Mouse (Mus musculus): Measurements from ENCODE around the gene Aif1. TPM values are rescaled to one million over a fixed set of nuclear protein-coding genes. Genes with fewer than 3 reads are reported as not detected.

The Aif1 gene
- polyA plus RNA-seq, 1 experiment from 2014 or later: 7.3 TPM

DNA sequence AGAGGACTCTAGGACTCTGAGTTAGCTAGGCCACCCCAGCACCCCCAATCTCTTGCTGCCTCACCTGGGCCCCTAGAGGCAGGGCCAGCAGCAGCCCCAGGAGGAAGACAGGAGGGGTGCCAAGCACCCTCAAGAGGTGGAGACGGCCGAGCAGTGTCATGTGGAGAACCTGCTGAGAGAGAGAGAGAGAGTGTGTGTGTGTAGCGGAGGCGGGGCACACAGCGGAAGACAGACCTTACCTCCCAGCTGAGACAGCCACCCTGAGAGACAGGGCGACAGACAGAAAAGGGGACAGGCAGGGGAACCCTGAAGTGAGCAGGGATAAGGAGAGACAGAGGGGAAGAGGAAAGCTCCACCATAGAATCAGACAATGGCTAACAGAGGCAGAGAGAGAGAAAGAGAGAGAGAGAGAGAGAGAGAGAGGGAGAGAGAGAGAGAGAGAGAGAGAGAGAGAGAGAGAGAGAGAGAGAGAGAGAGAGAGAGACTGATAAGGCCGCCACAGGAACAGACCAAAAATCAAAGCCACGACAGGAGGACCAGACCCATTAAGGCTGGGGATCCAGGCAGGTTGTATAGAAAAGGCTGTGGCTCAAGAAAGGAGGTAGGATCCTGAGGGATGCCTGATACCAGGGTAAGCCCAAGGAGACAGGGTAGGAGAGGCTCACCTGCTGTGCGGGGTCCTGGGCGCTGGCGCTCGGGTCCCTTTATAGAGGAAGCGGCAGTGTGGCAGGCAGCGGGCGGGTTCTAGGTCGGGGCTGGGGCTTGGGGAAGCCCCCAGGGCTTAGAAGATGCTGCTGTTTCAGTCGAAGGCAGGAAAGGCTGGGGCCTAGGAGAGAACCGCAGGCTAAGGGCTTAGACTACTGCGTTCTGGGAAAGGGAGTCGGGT, 28.9 kb upstream of the Aif1 start, which contains the start of gene Lta:
TSS of gene Lta (minus strand) at position 858 of the 886 bp plus-strand sequence.
- no peaks in the 10 kb centered on the region for H3K9me3 ChIP-seq
- ATAC-seq (replicated peaks): no peak
- no peak within 1 kb of the TSS for H3K4me3 ChIP-seq
- WGBS: 31% methylated on average over 20 of the region's 20 CpGs
- no peak within 1 kb of the TSS for H3K9ac ChIP-seq
- no peaks in the 10 kb centered on the region for H3K4me1 ChIP-seq
- H3K4me2 ChIP-seq: no peak within 1 kb of the TSS
- H3K36me3 ChIP-seq (replicated peaks): no peaks in the 10 kb centered on the region
- H3K27ac ChIP-seq: no peak within 1 kb of the TSS
- H3K27me3 ChIP-seq (replicated peaks): peaks cover 4% of the 10 kb centered on the region; the same call in 1 of the 2 replicates

DNA sequence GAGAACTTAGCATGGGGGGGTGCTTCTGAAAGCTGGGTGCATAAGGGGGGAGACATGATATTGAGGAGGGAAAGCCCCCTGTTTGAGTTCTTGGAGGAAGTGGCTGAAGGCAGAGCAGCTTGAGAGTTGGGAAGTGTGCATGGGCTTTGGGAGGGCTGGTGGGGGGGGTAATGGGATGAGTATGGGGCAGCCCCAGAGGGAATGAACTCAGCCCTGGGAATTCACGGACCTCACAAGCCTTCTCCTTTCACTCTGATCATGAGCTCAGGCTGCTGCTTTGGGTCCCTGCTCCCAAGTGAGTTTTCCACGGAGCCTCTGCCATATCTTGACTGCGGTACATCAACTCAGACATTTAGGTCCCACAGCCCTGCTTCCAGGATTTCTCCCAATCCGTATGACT, 26.6 kb upstream of the Aif1 start:
- no peaks in the 10 kb centered on the region for H3K4me1 ChIP-seq

DNA sequence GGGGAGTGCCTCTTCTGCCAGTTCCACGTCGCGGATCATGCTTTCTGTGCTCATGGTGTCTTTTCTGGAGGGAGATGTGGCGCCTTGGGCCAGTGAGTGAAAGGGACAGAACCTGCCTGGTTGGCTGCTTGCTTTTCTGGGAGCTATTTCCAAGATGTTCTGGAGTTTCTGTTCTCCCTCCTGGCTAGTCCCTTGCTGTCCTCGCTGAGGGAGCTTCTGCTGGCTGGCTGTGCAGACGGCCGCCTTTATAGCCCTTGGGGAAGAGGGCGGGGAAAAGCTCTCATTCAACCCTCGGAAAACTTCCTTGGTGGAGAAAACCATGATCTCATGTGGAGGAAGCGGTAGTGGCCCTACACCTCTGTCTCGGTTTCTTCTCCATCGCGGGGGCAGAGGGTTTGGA, 25.9 kb upstream of the Aif1 start, which contains the start of gene Tnf:
TSS of gene Tnf (minus strand) at position 221 of the 400 bp plus-strand sequence.
- Histone ChIP-seq H3K9me3 (no peaks in the 10 kb centered on the region), H3K4me3 (no peak within 1 kb of the TSS), H3K4me1 (no peaks in the 10 kb centered on the region), H3K27ac (no peak within 1 kb of the TSS), H3K27me3 (replicated peaks) (peaks cover 9% of the 10 kb centered on the region), H3K36me3 (replicated peaks) (no peaks in the 10 kb centered on the region), H3K9ac (no peak within 1 kb of the TSS), H3K4me2 (no peak within 1 kb of the TSS)
- ATAC-seq (replicated peaks): no peak
- 54% methylated on average over 13 of the region's 13 CpGs for WGBS

More for the DNA sequence above, 26.6 kb upstream of the Aif1 start:
- H3K4me2 ChIP-seq: no peak overlapping the region
- 80% methylated on average over 4 of the region's 4 CpGs for WGBS
- H3K36me3 ChIP-seq (replicated peaks): no peaks in the 10 kb centered on the region
- no peak for ATAC-seq (replicated peaks)
- peaks cover 4% of the 10 kb centered on the region; the same call in 1 of the 2 replicates for H3K27me3 ChIP-seq (replicated peaks)
- H3K27ac ChIP-seq: no peak overlapping the region
- no peaks in the 10 kb centered on the region for H3K9me3 ChIP-seq
- no peak overlapping the region for H3K9ac ChIP-seq
- H3K4me3 ChIP-seq: no peak overlapping the region

DNA sequence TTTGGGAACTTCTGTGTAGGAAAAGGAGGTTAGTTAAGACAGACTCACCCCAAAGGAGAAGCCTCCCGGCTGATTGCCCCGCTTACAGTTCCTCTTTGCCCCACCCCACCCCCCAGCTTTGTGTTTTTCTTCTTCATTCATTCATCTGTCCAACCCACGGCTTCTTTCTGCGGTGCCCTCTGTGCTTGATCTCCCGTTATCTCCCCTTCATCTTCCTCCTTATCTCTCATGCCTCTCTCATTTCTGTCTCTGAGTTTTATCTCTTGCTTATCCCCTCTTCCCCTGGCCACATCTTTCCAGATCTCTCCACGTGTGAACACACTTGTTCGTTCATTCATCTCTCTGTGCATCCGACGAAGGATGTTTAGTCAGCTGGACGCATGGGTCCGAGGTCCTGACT, 25.3 kb upstream of the Aif1 start:
- H3K9me3 ChIP-seq: no peaks in the 10 kb centered on the region
- no peak overlapping the region for H3K9ac ChIP-seq
- no peak overlapping the region for H3K27ac ChIP-seq
- H3K4me1 ChIP-seq: peaks cover 1% of the 10 kb centered on the region; the same call in 1 of the 2 replicates
- WGBS: 81% methylated on average over 11 of the region's 11 CpGs
- ATAC-seq (replicated peaks): no peak
- H3K36me3 ChIP-seq (replicated peaks): no peaks in the 10 kb centered on the region
- H3K4me2 ChIP-seq: no peak overlapping the region
- no peak overlapping the region for H3K4me3 ChIP-seq
- H3K27me3 ChIP-seq (replicated peaks): peaks cover 15% of the 10 kb centered on the region

DNA sequence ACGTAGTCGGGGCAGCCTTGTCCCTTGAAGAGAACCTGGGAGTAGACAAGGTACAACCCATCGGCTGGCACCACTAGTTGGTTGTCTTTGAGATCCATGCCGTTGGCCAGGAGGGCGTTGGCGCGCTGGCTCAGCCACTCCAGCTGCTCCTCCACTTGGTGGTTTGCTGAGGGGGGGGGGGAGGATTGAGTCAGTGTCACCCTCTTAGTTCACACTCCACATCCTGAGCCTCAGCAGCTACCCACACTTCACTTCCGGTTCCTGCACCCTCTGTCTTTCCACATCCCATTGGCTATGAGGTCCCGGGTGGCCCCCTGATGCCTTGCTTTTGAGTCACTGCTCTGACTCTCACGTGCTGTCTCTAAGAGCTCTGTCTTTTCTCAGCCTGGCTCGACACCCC, 24.5 kb upstream of the Aif1 start:
- no peak overlapping the region for H3K27ac ChIP-seq
- peaks cover 23% of the 10 kb centered on the region for H3K27me3 ChIP-seq (replicated peaks)
- H3K4me1 ChIP-seq: peaks cover 8% of the 10 kb centered on the region
- no peak overlapping the region for H3K4me3 ChIP-seq
- WGBS: 87% methylated on average over 11 of the region's 11 CpGs
- no peak overlapping the region for H3K4me2 ChIP-seq
- no peaks in the 10 kb centered on the region for H3K36me3 ChIP-seq (replicated peaks)
- H3K9me3 ChIP-seq: no peaks in the 10 kb centered on the region
- no peak for ATAC-seq (replicated peaks)
- no peak overlapping the region for H3K9ac ChIP-seq

DNA sequence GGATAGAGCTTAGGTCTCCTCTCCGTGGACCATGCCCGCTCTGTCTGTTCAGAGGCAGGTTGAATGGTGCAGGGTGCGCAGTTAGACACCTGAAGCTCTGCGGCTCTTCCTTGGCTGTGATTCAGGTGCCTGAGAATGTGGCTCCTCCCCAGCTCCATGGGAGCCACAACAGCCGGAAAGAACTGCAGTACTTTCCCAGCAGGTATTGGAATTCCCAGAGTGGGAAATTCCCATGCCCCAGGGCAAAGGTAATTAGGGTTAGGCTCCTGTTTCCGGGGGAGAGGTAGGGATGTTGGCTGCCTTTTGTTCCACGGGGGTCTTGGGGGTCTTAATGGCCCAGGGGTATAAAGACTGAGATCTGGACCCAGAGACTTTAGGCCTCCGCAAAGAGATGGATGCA, 23.1 kb upstream of the Aif1 start:
- H3K4me3 ChIP-seq: no peak overlapping the region
- no peak overlapping the region for H3K4me2 ChIP-seq
- H3K27me3 ChIP-seq (replicated peaks): peaks cover 36% of the 10 kb centered on the region
- H3K4me1 ChIP-seq: peaks cover 11% of the 10 kb centered on the region
- ATAC-seq (replicated peaks): no peak
- no peaks in the 10 kb centered on the region for H3K36me3 ChIP-seq (replicated peaks)
- no peaks in the 10 kb centered on the region for H3K9me3 ChIP-seq
- WGBS: 32% methylated on average over 8 of the region's 8 CpGs
- H3K9ac ChIP-seq: no peak overlapping the region
- no peak overlapping the region for H3K27ac ChIP-seq

DNA sequence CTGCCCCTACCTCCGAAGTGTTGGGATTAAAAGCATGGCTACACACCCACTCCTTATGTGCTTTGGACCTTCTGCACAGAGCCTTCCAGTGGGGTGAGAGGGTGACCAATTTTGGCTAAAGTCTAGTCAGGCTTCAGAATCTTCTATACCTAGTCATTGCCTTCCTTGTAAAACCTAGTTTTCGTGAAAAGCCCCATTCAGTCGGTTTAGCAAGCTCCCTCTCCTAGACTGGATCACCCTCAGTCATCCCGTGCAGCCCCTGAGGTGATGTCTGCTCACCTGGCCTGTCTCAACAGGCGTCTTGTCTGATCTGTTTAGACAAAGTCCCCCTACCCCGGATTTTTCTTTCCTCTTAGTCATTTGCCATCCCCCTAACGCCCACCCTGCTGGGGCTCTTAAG, 22.2 kb upstream of the Aif1 start:
- no peak for ATAC-seq (replicated peaks)
- Histone ChIP-seq H3K9ac (no peak overlapping the region), H3K4me2 (no peak overlapping the region), H3K27me3 (replicated peaks) (peaks cover 36% of the 10 kb centered on the region), H3K4me1 (peaks cover 11% of the 10 kb centered on the region), H3K4me3 (no peak overlapping the region), H3K36me3 (replicated peaks) (no peaks in the 10 kb centered on the region), H3K27ac (no peak overlapping the region), H3K9me3 (no peaks in the 10 kb centered on the region)
- WGBS: 69% methylated on average over 7 of the region's 7 CpGs

DNA sequence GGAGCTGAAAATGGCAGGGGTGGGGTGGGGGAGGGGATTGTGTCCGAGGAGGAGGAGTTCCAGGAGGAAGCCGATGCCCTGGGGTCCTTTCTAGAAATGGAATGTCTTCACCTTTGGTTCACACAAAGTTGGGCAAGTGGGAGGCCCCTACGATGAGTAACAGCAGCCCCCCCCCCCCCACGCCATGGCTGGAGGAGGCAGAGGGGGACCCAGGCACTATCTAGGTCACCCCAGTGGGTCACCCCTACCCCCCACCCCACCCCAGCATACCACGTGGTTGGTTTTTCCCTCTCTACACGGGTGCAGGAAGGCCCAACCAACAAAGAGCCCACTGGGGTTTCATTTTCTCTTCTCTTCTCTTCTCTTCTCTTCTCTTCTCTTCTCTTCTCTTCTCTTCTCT, 21.3 kb upstream of the Aif1 start:
- Histone ChIP-seq H3K9ac (no peak overlapping the region), H3K27me3 (replicated peaks) (peaks cover 36% of the 10 kb centered on the region), H3K9me3 (no peaks in the 10 kb centered on the region), H3K27ac (no peak overlapping the region), H3K4me3 (no peak overlapping the region), H3K36me3 (replicated peaks) (no peaks in the 10 kb centered on the region), H3K4me2 (no peak overlapping the region), H3K4me1 (peaks cover 11% of the 10 kb centered on the region)
- 42% methylated on average over 6 of the region's 6 CpGs for WGBS
- ATAC-seq (replicated peaks): no peak

DNA sequence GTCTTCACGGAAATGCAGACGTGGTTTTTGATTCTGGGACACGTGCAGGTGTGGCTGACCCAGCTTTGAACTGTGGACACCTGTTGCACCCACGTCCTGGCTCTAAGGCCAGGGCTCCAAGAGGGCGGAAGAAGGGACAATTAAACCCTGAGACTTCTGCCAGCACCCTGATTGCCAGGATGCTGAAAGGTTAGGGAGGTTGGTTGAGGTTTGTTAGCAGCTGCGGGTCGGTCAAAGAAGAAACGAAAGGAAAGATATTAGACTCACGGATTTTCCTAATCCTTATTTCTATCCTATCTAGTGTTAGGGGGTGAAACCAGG, 20.4 kb upstream of the Aif1 start:
- peaks cover 36% of the 10 kb centered on the region for H3K27me3 ChIP-seq (replicated peaks)
- H3K4me1 ChIP-seq: peaks cover 11% of the 10 kb centered on the region
- H3K4me3 ChIP-seq: peak overlapping the region; percentile 39
- no peak overlapping the region for H3K9ac ChIP-seq
- H3K36me3 ChIP-seq (replicated peaks): no peaks in the 10 kb centered on the region
- no peak overlapping the region for H3K27ac ChIP-seq
- no peak for ATAC-seq (replicated peaks)
- H3K4me2 ChIP-seq: peak overlapping the region; percentile 68
- 41% methylated on average over 9 of the region's 9 CpGs for WGBS
- no peaks in the 10 kb centered on the region for H3K9me3 ChIP-seq

DNA sequence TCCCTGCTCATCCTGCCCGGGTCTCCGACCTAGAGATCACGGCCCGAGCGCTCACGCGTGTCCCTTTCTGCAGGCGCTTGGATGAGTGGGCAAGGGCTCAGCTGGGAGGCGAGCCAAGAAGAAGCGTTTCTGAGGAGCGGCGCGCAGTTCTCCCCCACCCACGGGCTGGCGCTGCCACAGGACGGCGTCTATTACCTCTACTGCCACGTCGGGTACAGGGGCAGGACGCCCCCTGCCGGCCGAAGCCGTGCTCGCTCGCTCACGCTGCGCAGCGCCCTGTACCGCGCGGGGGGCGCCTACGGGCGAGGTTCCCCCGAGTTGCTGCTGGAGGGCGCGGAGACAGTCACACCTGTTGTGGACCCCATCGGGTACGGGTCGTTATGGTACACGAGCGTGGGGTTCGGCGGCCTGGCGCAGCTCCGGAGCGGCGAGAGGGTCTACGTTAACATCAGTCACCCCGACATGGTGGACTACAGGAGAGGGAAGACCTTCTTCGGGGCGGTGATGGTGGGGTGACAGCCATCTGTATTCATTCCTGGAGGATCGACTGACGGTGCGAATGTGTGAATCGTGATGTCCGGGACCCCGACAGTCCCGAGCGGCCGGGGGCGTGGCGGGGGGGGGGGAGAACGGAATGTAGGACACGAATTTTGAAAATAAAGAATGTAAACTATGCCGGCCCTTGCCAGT, 19.9 kb upstream of the Aif1 start:
- Histone ChIP-seq H3K27ac (no peak overlapping the region), H3K9ac (peak overlapping the region; percentile 31), H3K9me3 (no peaks in the 10 kb centered on the region), H3K4me3 (peak overlapping the region; percentile 39), H3K36me3 (replicated peaks) (no peaks in the 10 kb centered on the region), H3K27me3 (replicated peaks) (peaks cover 36% of the 10 kb centered on the region), H3K4me1 (peaks cover 11% of the 10 kb centered on the region), H3K4me2 (peak overlapping the region; percentile 68)
- peak; percentile 79 for ATAC-seq (replicated peaks)
- WGBS: 2% methylated on average over 66 of the region's 66 CpGs

DNA sequence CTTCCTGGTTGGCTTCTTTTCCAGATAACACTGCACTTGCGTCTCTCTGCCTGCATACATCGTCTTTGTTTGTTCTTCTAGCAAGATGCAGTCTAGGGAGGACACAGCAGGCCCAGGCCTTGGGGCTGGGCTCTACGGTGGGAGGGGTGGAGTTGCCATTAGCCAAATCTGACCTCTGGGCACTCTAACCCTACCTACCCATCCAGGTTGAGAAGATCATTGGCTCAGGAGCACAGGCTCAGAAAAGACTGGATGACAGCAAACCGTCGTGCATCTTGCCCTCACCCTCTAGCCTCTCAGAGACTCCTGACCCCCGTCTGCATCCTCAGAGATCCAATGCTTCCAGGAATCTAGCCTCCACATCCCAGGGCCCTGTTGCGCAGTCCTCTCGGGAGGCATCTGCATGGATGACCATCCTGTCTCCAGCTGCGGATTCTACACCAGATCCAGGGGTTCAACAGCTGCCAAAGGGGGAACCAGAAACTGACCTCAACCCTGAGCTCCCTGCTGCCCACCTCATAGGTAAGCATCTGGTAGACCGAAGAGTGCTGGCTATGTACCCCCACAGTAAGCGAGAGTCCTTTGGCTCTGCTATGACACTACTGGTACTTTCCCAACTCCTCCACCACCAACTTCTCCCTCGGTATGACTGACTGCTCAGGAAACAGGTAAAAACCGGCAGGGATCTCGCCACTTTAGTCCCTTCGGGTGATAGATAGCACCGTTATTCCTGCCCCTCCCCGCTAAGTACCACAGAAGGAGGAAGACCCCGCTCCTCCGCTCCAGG, 19.2 kb upstream of the Aif1 start:
- ATAC-seq (replicated peaks): no peak
- WGBS: 42% methylated on average over 19 of the region's 19 CpGs

More for the DNA sequence above, 19.2 kb upstream of the Aif1 start:
- H3K4me3 ChIP-seq: peak overlapping the region; percentile 39
- H3K36me3 ChIP-seq (replicated peaks): no peaks in the 10 kb centered on the region
- 0 out of 2 replicates have a peak overlapping the region, but pooled peaks have one; percentile 31 for H3K9ac ChIP-seq
- no peaks in the 10 kb centered on the region for H3K9me3 ChIP-seq
- H3K27ac ChIP-seq: no peak overlapping the region
- peaks cover 11% of the 10 kb centered on the region for H3K4me1 ChIP-seq
- H3K27me3 ChIP-seq (replicated peaks): peaks cover 32% of the 10 kb centered on the region
- H3K4me2 ChIP-seq: peak overlapping the region; percentile 68

Measured in midbrain, embryonic 15.5 days (tissue).